Mouse (Mus musculus) stomach, embryonic 16.5 days (tissue): ENCODE results near the gene Ssh1. TPM values are rescaled to one million over a fixed set of nuclear protein-coding genes. Genes with fewer than 3 reads are reported as not detected.

Experiments used
- ATAC-seq: fragments of 200-750 bp; cut with Nextera tagmentation; 2 replicates; pipeline ENCODE4 v1.8.0; 2017; ENCODE audit warnings: moderate number of reproducible peaks, moderate TSS enrichment; ENCODE audit not compliant: insufficient read depth, low FRiP score
- H3K27ac ChIP-seq: fragments of 300-500 bp; sonication (generic); 2 replicates; pipeline ENCODE4 v1.5.1; 2014; ENCODE audit warnings: low read length
- H3K27me3 ChIP-seq: fragments of 300-500 bp; sonication (generic); 2 replicates; pipeline ENCODE4 v1.6.1; 2014; ENCODE audit warnings: low read length, control low read depth, mixed read lengths; ENCODE audit not compliant: control insufficient read depth, insufficient read depth
- H3K36me3 ChIP-seq: fragments of 300-500 bp; sonication (generic); 2 replicates; pipeline ENCODE4 v1.6.1; 2014; ENCODE audit warnings: low read length; ENCODE audit not compliant: control insufficient read depth, insufficient read depth
- H3K4me1 ChIP-seq: fragments of 300-500 bp; sonication (generic); 2 replicates; pipeline ENCODE4 v1.6.1; 2014; ENCODE audit warnings: low read length, control low read depth, mixed read lengths; ENCODE audit not compliant: control insufficient read depth, insufficient read depth
- H3K4me2 ChIP-seq: fragments of 300-500 bp; sonication (generic); 2 replicates; pipeline ENCODE4 v1.6.1; 2014; ENCODE audit warnings: low read depth, low read length, mixed read lengths
- H3K4me3 ChIP-seq: fragments of 300-500 bp; sonication (generic); replicated peaks from 2 replicates; pipeline ENCODE4 v1.5.1; 2014; ENCODE audit warnings: mild to moderate bottlenecking, low read length
- H3K9ac ChIP-seq: fragments of 300-500 bp; sonication (generic); 2 replicates; pipeline ENCODE4 v1.6.1; 2014; ENCODE audit warnings: low read length
- H3K9me3 ChIP-seq: fragments of 300-500 bp; sonication (generic); replicated peaks from 2 replicates; pipeline ENCODE4 v1.6.1; 2016; ENCODE audit warnings: low read length, control low read depth; ENCODE audit not compliant: control insufficient read depth
- WGBS: fragments of 180-500 bp; shearing (Covaris S2); extraction: QIAGEN DNeasy Blood & Tissue Kit; methylation state at CpG from one replicate; pipeline ENCODE4 v1.1.7; 2014; 5-methylcytosine and 5-hydroxymethylcytosine counted together
- polyA plus RNA-seq: library from polyadenylated mRNA; unstranded; fragments of >200 nt; fragmentation: Nextera tagmentation; extraction: Ambion mirVana; gene quantifications from 2 replicates; pipeline ENCODE4 v1.2.1, GENCODE M21; 2015

The Ssh1 gene
- polyA plus RNA-seq, 1 experiment from 2014 or later: 11.9 TPM

DNA sequence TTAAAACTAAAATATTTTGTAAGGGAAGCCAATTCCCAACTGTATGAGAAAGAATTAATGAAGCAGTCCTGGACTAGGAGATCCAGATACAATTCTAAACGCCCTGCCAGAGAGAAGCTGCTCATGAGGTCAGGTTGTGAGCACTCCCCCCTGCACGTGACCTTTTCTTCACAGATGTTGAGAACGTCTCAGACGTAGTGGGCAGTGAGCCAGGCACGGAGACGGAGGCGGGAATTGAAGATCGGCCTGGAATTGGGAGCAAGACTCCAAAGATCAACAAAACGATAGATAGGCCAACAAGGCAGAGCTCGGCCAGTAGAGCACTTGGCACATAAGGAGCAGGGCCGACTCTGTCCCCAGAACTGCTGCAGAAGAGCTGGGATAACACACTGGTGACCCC, 106.6 kb downstream of the Ssh1 start:
- Histone ChIP-seq H3K27me3 (no peaks in the 10 kb centered on the region), H3K27ac (no peak overlapping the region), H3K9me3 (no peaks in the 10 kb centered on the region), H3K4me2 (no peak overlapping the region), H3K36me3 (no peaks in the 10 kb centered on the region), H3K9ac (no peak overlapping the region), H3K4me3 (no peak overlapping the region), H3K4me1 (peaks cover 42% of the 10 kb centered on the region)
- WGBS: 22% methylated on average over 11 of the region's 11 CpGs
- ATAC-seq: no peak; the same call in 1 of the 2 replicates

Other genes starting within 250 kb of the Ssh1 start
- gene Sart3, start 221.4 kb downstream of the Ssh1 start, polyA plus RNA-seq: 30.8 and 35.0 TPM in 2 replicates
- gene Iscu, start 221.1 kb downstream of the Ssh1 start, polyA plus RNA-seq: 97.0 and 112 TPM in 2 replicates
- gene Tmem119, start 193.4 kb downstream of the Ssh1 start, polyA plus RNA-seq: 71.4 and 73.0 TPM in 2 replicates
- 7.3 and 9.1 TPM in 2 replicates for gene Selplg, start 161.2 kb downstream of the Ssh1 start, polyA plus RNA-seq
- gene Coro1c, start 85.1 kb downstream of the Ssh1 start, polyA plus RNA-seq: 145 and 159 TPM in 2 replicates
- 2.4 and 3.1 TPM in 2 replicates for gene Dao, start 9.8 kb upstream of the Ssh1 start, polyA plus RNA-seq
- 10.0 and 11.0 TPM in 2 replicates for gene Usp30, start 71.6 kb upstream of the Ssh1 start, polyA plus RNA-seq
- gene Svop, start 97.7 kb upstream of the Ssh1 start, polyA plus RNA-seq: 1.8 and 2.0 TPM in 2 replicates
- 4.8 and 6.1 TPM in 2 replicates for gene Alkbh2, start 134.3 kb upstream of the Ssh1 start, polyA plus RNA-seq
- 33.4 and 34.3 TPM in 2 replicates for gene Ung, start 136.5 kb upstream of the Ssh1 start, polyA plus RNA-seq
- 2.1 and 3.2 TPM in 2 replicates for gene Acacb, start 152.6 kb upstream of the Ssh1 start, polyA plus RNA-seq